Mouse (Mus musculus): ENCODE data around the gene Asphd2. TPM values are rescaled to one million over a fixed set of nuclear protein-coding genes. Genes with fewer than 3 reads are reported as not detected.

Asphd2 gene
- total and polyA plus RNA-seq, 3 experiments: 0.50 to 0.89 (median 0.88) TPM

- H3K4me3 ChIP-seq: no peak overlapping the region
- H3K27ac ChIP-seq: no peak overlapping the region
- H3K27me3 ChIP-seq (ENCODE audit: control insufficient read depth, insufficient read depth, low read length): peaks cover 1% of the 10 kb centered on the region
- no peaks in the 10 kb centered on the region for H3K4me1 ChIP-seq (ENCODE audit: control insufficient read depth, insufficient read depth, low read length)
- WGBS: 13% methylated on average over 19 of the region's 19 CpGs
- no peaks in the 10 kb centered on the region for H3K79me2 ChIP-seq (replicated peaks; ENCODE audit: control insufficient read depth, insufficient read depth, low read length)
- H3K9ac ChIP-seq (ENCODE audit: low read depth, low read length): no peak overlapping the region
- no peak for DNase-seq
- TF ChIP-seq POLR2A (IDR thresholded peaks at IDR 0.05; ENCODE audit: insufficient read depth, low read depth, low read length): no peak
- no peak for TF ChIP-seq CTCF (IDR thresholded peaks at IDR 0.05)
- no peak for TF ChIP-seq EP300 (IDR thresholded peaks at IDR 0.05; ENCODE audit: insufficient read depth, low read depth, low read length)
- intact Hi-C loops (cut with DNase I): no loop called here
- H3K36me3 ChIP-seq (ENCODE audit: control insufficient read depth, insufficient read depth, low read length): no peaks in the 10 kb centered on the region
Measured at GRCm38 (mm10) chr5:112411514-112412335, 17.1 kb upstream of the Asphd2 start.

GRCm38 (mm10) chr5:112411072-112411471 is 16.4 kb upstream of the Asphd2 start:
- no peak overlapping the region for H3K4me3 ChIP-seq
- H3K4me1 ChIP-seq (ENCODE audit: control insufficient read depth, insufficient read depth, low read length): no peaks in the 10 kb centered on the region
- H3K79me2 ChIP-seq (replicated peaks; ENCODE audit: control insufficient read depth, insufficient read depth, low read length): no peaks in the 10 kb centered on the region
- H3K27ac ChIP-seq: no peak overlapping the region
- H3K27me3 ChIP-seq (ENCODE audit: control insufficient read depth, insufficient read depth, low read length): peaks cover 1% of the 10 kb centered on the region
- 28% methylated on average over 11 of the region's 11 CpGs for WGBS
- DNase-seq: no peak
- no peak overlapping the region for H3K9ac ChIP-seq (ENCODE audit: low read depth, low read length)
- no peaks in the 10 kb centered on the region for H3K36me3 ChIP-seq (ENCODE audit: control insufficient read depth, insufficient read depth, low read length)
- TF ChIP-seq CTCF (IDR thresholded peaks at IDR 0.05) (no peak), EP300 (IDR thresholded peaks at IDR 0.05; ENCODE audit: insufficient read depth, low read depth, low read length) (no peak), POLR2A (IDR thresholded peaks at IDR 0.05; ENCODE audit: insufficient read depth, low read depth, low read length) (no peak)
- intact Hi-C loops (cut with DNase I): no loop called here

- H3K79me2 ChIP-seq (replicated peaks; ENCODE audit: control insufficient read depth, insufficient read depth, low read length): no peaks in the 10 kb centered on the region
Measured at GRCm38 (mm10) chr5:112409274-112409673, 14.6 kb upstream of the Asphd2 start.

GRCm38 (mm10) chr5:112406017-112406416 is 11.4 kb upstream of the Asphd2 start:
- intact Hi-C loops (cut with DNase I): no loop called here
- H3K27ac ChIP-seq: no peak overlapping the region
- no peak for DNase-seq

More at GRCm38 (mm10) chr5:112409274-112409673, 14.6 kb upstream of the Asphd2 start:
- no peak overlapping the region for H3K4me3 ChIP-seq
- peaks cover 1% of the 10 kb centered on the region for H3K27me3 ChIP-seq (ENCODE audit: control insufficient read depth, insufficient read depth, low read length)
- intact Hi-C loops (cut with DNase I): no loop called here
- TF ChIP-seq POLR2A (IDR thresholded peaks at IDR 0.05; ENCODE audit: insufficient read depth, low read depth, low read length) (no peak), CTCF (IDR thresholded peaks at IDR 0.05) (no peak), EP300 (IDR thresholded peaks at IDR 0.05; ENCODE audit: insufficient read depth, low read depth, low read length) (no peak)
- no peak overlapping the region for H3K9ac ChIP-seq (ENCODE audit: low read depth, low read length)
- H3K4me1 ChIP-seq (ENCODE audit: control insufficient read depth, insufficient read depth, low read length): no peaks in the 10 kb centered on the region
- DNase-seq: no peak
- no peak overlapping the region for H3K27ac ChIP-seq
- H3K36me3 ChIP-seq (ENCODE audit: control insufficient read depth, insufficient read depth, low read length): no peaks in the 10 kb centered on the region
- 46% methylated on average over 5 of the region's 5 CpGs for WGBS

GRCm38 (mm10) chr5:112402437-112402836 is 7.8 kb upstream of the Asphd2 start:
- intact Hi-C loops (cut with DNase I): no loop called here
- H3K27ac ChIP-seq: no peak overlapping the region
- H3K27me3 ChIP-seq (ENCODE audit: control insufficient read depth, insufficient read depth, low read length): 0 out of 2 replicates have a peak, but pooled peaks cover 2% of the 10 kb centered on the region
- no peaks in the 10 kb centered on the region for H3K79me2 ChIP-seq (replicated peaks; ENCODE audit: control insufficient read depth, insufficient read depth, low read length)
- H3K9ac ChIP-seq (ENCODE audit: low read depth, low read length): no peak overlapping the region
- H3K4me3 ChIP-seq: no peak overlapping the region
- H3K4me1 ChIP-seq (ENCODE audit: control insufficient read depth, insufficient read depth, low read length): no peaks in the 10 kb centered on the region
- WGBS: 49% methylated on average over 3 of the region's 3 CpGs
- TF ChIP-seq CTCF (IDR thresholded peaks at IDR 0.05) (no peak), EP300 (IDR thresholded peaks at IDR 0.05; ENCODE audit: insufficient read depth, low read depth, low read length) (no peak), POLR2A (IDR thresholded peaks at IDR 0.05; ENCODE audit: insufficient read depth, low read depth, low read length) (no peak)
- no peaks in the 10 kb centered on the region for H3K36me3 ChIP-seq (ENCODE audit: control insufficient read depth, insufficient read depth, low read length)
- DNase-seq: no peak

More at GRCm38 (mm10) chr5:112406017-112406416, 11.4 kb upstream of the Asphd2 start:
- TF ChIP-seq POLR2A (IDR thresholded peaks at IDR 0.05; ENCODE audit: insufficient read depth, low read depth, low read length) (no peak), CTCF (IDR thresholded peaks at IDR 0.05) (no peak), EP300 (IDR thresholded peaks at IDR 0.05; ENCODE audit: insufficient read depth, low read depth, low read length) (no peak)
- Histone ChIP-seq H3K36me3 (ENCODE audit: control insufficient read depth, insufficient read depth, low read length) (no peaks in the 10 kb centered on the region), H3K9ac (ENCODE audit: low read depth, low read length) (no peak overlapping the region), H3K4me1 (ENCODE audit: control insufficient read depth, insufficient read depth, low read length) (no peaks in the 10 kb centered on the region), H3K79me2 (replicated peaks; ENCODE audit: control insufficient read depth, insufficient read depth, low read length) (no peaks in the 10 kb centered on the region), H3K4me3 (no peak overlapping the region), H3K27me3 (ENCODE audit: control insufficient read depth, insufficient read depth, low read length) (0 out of 2 replicates have a peak, but pooled peaks cover 2% of the 10 kb centered on the region)
- 14% methylated on average over 3 of the region's 3 CpGs for WGBS

- Histone ChIP-seq H3K27ac (no peak overlapping the region), H3K9ac (ENCODE audit: low read depth, low read length) (no peak overlapping the region), H3K79me2 (replicated peaks; ENCODE audit: control insufficient read depth, insufficient read depth, low read length) (no peaks in the 10 kb centered on the region), H3K4me3 (no peak overlapping the region), H3K4me1 (ENCODE audit: control insufficient read depth, insufficient read depth, low read length) (no peaks in the 10 kb centered on the region), H3K36me3 (ENCODE audit: control insufficient read depth, insufficient read depth, low read length) (no peaks in the 10 kb centered on the region), H3K27me3 (ENCODE audit: control insufficient read depth, insufficient read depth, low read length) (peaks cover 8% of the 10 kb centered on the region)
- TF ChIP-seq EP300 (IDR thresholded peaks at IDR 0.05; ENCODE audit: insufficient read depth, low read depth, low read length) (no peak), POLR2A (IDR thresholded peaks at IDR 0.05; ENCODE audit: insufficient read depth, low read depth, low read length) (no peak)
- 46% methylated on average over 10 of the region's 10 CpGs for WGBS
- no peak for DNase-seq
- intact Hi-C loops (cut with DNase I): no loop called here
Measured at GRCm38 (mm10) chr5:112399284-112399683, 4.6 kb upstream of the Asphd2 start.

Data from heart, adult 2 months (tissue).